Mouse (Mus musculus) spleen, adult 2 months (tissue): ENCODE results near the gene Mettl7a3. TPM values are rescaled to one million over a fixed set of nuclear protein-coding genes. Genes with fewer than 3 reads are reported as not detected.
"Not testable (repeated sequence)": the region's sequence is repeated elsewhere in the genome, so short reads cannot be mapped to it uniquely, and the experiment has no call there.

Experiments
- DNase-seq, 2 experiments: peaks; one replicate each; pipeline versions ENCODE4 v3.0.0 to v3.0.0-alpha.2; 2012 to 2021; ENCODE audit warnings: low spot score in 2 of 2, low read depth in 1 of 2
- H3K27ac ChIP-seq: fragments of 200-500 bp; 2 replicates; pipeline ENCODE4 v1.5.1; 2012; ENCODE audit warnings: low read length, inconsistent platforms; ENCODE audit not compliant: insufficient read depth
- H3K27me3 ChIP-seq: fragments of 200-500 bp; 2 replicates; pipeline ENCODE4 v1.6.1; 2012; ENCODE audit warnings: mild to moderate bottlenecking, moderate library complexity, low read length, inconsistent platforms; ENCODE audit not compliant: control insufficient read depth, insufficient read depth
- H3K36me3 ChIP-seq: fragments of 200-500 bp; 2 replicates; pipeline ENCODE4 v1.6.1; 2012; ENCODE audit warnings: mild to moderate bottlenecking, low read length, inconsistent platforms; ENCODE audit not compliant: control insufficient read depth, insufficient read depth
- H3K4me1 ChIP-seq: fragments of 200-500 bp; 2 replicates; pipeline ENCODE4 v1.6.1; 2011; ENCODE audit warnings: inconsistent platforms; ENCODE audit not compliant: control insufficient read depth, insufficient read depth, insufficient read length
- H3K4me3 ChIP-seq: fragments of 200-500 bp; 2 replicates; pipeline ENCODE4 v1.5.1; 2011; ENCODE audit warnings: mild to moderate bottlenecking, inconsistent platforms; ENCODE audit not compliant: insufficient read depth, insufficient read length; ENCODE audit errors: extremely low read depth
- CTCF ChIP-seq: fragments of 200-500 bp; IDR thresholded peaks from 2 replicates; pipeline ENCODE4 v1.5.1; 2011; ENCODE audit warnings: mild to moderate bottlenecking, inconsistent platforms; ENCODE audit not compliant: insufficient read depth, insufficient read length, insufficient replicate concordance; ENCODE audit errors: extremely low read depth
- POLR2A ChIP-seq: fragments of 200-500 bp; IDR thresholded peaks from 2 replicates; pipeline ENCODE4 v1.6.1; 2011; ENCODE audit warnings: low read depth, low read length, inconsistent platforms
- WGBS: fragments of 180-500 bp; shearing (Covaris S2); methylation state at CpG from one replicate; pipeline ENCODE4 v1.1.7; 2018; 5-methylcytosine and 5-hydroxymethylcytosine counted together
- polyA plus RNA-seq: library from polyadenylated mRNA; depleted of rRNA; stranded (reverse); fragments of >200 nt; gene quantifications from 2 replicates; pipeline ENCODE4 v1.2.3, GENCODE M21; 2012

The Mettl7a3 gene
- polyA plus RNA-seq, 1 experiment, result 0.08 TPM

- Histone ChIP-seq H3K27me3 (no peaks in the 10 kb centered on the region), H3K4me3 (no peak overlapping the region), H3K36me3 (no peaks in the 10 kb centered on the region), H3K4me1 (no peaks in the 10 kb centered on the region), H3K27ac (no peak overlapping the region)
- DNase-seq, result no peak
- TF ChIP-seq CTCF (no peak), POLR2A (no peak)
- 82% methylated on average over 1 of the region's 1 CpGs for WGBS
Measured at GRCm38 (mm10) chr15:100319884-100320283, 14.8 kb upstream of the Mettl7a3 start.

- Histone ChIP-seq H3K27me3 (no peaks in the 10 kb centered on the region), H3K36me3 (no peaks in the 10 kb centered on the region), H3K4me1 (no peaks in the 10 kb centered on the region), H3K4me3 (no peak overlapping the region), H3K27ac (no peak overlapping the region)
- no peak for DNase-seq
- 72% methylated on average over 9 of the region's 9 CpGs for WGBS
- TF ChIP-seq CTCF (no peak), POLR2A (no peak)
Measured at GRCm38 (mm10) chr15:100320295-100320905, 14.3 kb upstream of the Mettl7a3 start.

- no peaks in the 10 kb centered on the region for H3K27me3 ChIP-seq
- H3K4me1 ChIP-seq, result no peaks in the 10 kb centered on the region
- WGBS, result 56% methylated on average over 5 of the region's 5 CpGs
- H3K27ac ChIP-seq, result no peak overlapping the region
- TF ChIP-seq CTCF, result peak; percentile 9; the same call in 1 of the 2 replicates
- TF ChIP-seq POLR2A, result no peak
- H3K36me3 ChIP-seq, result no peaks in the 10 kb centered on the region
- H3K4me3 ChIP-seq, result no peak overlapping the region
- no peak for DNase-seq
Measured at GRCm38 (mm10) chr15:100321134-100321533, 13.6 kb upstream of the Mettl7a3 start.

- no peak overlapping the region for H3K4me3 ChIP-seq
- H3K27me3 ChIP-seq, result no peaks in the 10 kb centered on the region
- no peaks in the 10 kb centered on the region for H3K4me1 ChIP-seq
- no peak for DNase-seq
- H3K36me3 ChIP-seq, result no peaks in the 10 kb centered on the region
- H3K27ac ChIP-seq, result no peak overlapping the region
- TF ChIP-seq CTCF (no peak), POLR2A (no peak)
- WGBS, result 89% methylated on average over 12 of the region's 12 CpGs
Measured at GRCm38 (mm10) chr15:100324021-100324591, 10.6 kb upstream of the Mettl7a3 start.

- 83% methylated on average over 3 of the region's 3 CpGs for WGBS
- TF ChIP-seq POLR2A, result no peak
- TF ChIP-seq CTCF, result no peak
- Histone ChIP-seq H3K27ac (no peak overlapping the region), H3K36me3 (no peaks in the 10 kb centered on the region), H3K27me3 (no peaks in the 10 kb centered on the region), H3K4me1 (no peaks in the 10 kb centered on the region), H3K4me3 (no peak overlapping the region)
- DNase-seq, result no peak
Measured at GRCm38 (mm10) chr15:100325235-100325634, 9.5 kb upstream of the Mettl7a3 start.

- DNase-seq, H3K27ac ChIP-seq, H3K36me3 ChIP-seq, H3K4me3 ChIP-seq, H3K27me3 ChIP-seq, H3K4me1 ChIP-seq: not testable (repeated sequence)
- WGBS, result 87% methylated on average over 4 of the region's 4 CpGs
Measured at GRCm38 (mm10) chr15:100328089-100328488, 6.6 kb upstream of the Mettl7a3 start.

- not testable (repeated sequence) for H3K4me1 ChIP-seq
- 94% methylated on average over 10 of the region's 10 CpGs for whole genome bisulfite sequencing
Measured at GRCm38 (mm10) chr15:100329336-100329735, 5.4 kb upstream of the Mettl7a3 start.

GRCm38 (mm10) chr15:100330739-100331138, 4.0 kb upstream of the Mettl7a3 start:
- no peaks in the 10 kb centered on the region for H3K27me3 ChIP-seq
- WGBS, result 89% methylated on average over 7 of the region's 7 CpGs
- no peak overlapping the region for H3K27ac ChIP-seq
- H3K4me1 ChIP-seq, result no peaks in the 10 kb centered on the region
- TF ChIP-seq POLR2A (no peak), CTCF (no peak)
- DNase-seq, result no peak
- H3K4me3 ChIP-seq, result no peak overlapping the region
- H3K36me3 ChIP-seq, result no peaks in the 10 kb centered on the region

More at GRCm38 (mm10) chr15:100329336-100329735, 5.4 kb upstream of the Mettl7a3 start:
- not testable (repeated sequence) for H3K27me3 ChIP-seq, H3K27ac ChIP-seq, H3K4me3 ChIP-seq, H3K36me3 ChIP-seq, DNase-seq

GRCm38 (mm10) chr15:100332077-100332961, 2.4 kb upstream of the Mettl7a3 start:
- not testable (repeated sequence) for DNase-seq

GRCm38 (mm10) chr15:100337328-100337727, 2.6 kb downstream of the Mettl7a3 start:
- not testable (repeated sequence) for H3K4me1 ChIP-seq, H3K4me3 ChIP-seq, DNase-seq, H3K27me3 ChIP-seq, H3K36me3 ChIP-seq, H3K27ac ChIP-seq

More at GRCm38 (mm10) chr15:100332077-100332961, 2.4 kb upstream of the Mettl7a3 start:
- H3K36me3 ChIP-seq, H3K27ac ChIP-seq, H3K4me1 ChIP-seq, H3K4me3 ChIP-seq, H3K27me3 ChIP-seq: not testable (repeated sequence)
- WGBS, result 85% methylated on average over 3 of the region's 10 CpGs
